Mouse (Mus musculus) thymus, adult 18-20 months (tissue): ENCODE measurements around the gene Kalrn.
A peak's percentile ranks its signal among the peaks of the same experiment; 100 is the strongest.

Experiments used
- DNase-seq, 2 experiments: peaks; one replicate each; pipeline ENCODE4 v3.0.0; 2022; ENCODE audit warnings: mixed read lengths in 2 of 2

Gene Kalrn

DNA sequence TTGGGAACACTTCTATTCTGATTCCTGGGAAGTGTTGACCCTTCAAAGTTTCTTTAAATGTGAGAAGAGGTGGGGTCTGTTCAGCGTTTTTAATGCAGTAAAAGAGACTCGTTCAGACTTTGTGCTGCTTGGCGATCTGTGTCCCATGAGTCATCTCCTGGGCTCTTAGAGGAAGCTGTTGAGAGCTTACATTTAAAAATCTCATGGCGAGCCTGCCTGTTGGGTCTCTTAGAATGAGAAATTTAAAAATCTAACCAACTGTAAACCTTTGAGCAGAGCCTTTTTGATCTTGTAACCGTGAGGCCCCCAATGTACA is 650.4 kb downstream of the Kalrn start:
- DNase-seq = no peak

DNA sequence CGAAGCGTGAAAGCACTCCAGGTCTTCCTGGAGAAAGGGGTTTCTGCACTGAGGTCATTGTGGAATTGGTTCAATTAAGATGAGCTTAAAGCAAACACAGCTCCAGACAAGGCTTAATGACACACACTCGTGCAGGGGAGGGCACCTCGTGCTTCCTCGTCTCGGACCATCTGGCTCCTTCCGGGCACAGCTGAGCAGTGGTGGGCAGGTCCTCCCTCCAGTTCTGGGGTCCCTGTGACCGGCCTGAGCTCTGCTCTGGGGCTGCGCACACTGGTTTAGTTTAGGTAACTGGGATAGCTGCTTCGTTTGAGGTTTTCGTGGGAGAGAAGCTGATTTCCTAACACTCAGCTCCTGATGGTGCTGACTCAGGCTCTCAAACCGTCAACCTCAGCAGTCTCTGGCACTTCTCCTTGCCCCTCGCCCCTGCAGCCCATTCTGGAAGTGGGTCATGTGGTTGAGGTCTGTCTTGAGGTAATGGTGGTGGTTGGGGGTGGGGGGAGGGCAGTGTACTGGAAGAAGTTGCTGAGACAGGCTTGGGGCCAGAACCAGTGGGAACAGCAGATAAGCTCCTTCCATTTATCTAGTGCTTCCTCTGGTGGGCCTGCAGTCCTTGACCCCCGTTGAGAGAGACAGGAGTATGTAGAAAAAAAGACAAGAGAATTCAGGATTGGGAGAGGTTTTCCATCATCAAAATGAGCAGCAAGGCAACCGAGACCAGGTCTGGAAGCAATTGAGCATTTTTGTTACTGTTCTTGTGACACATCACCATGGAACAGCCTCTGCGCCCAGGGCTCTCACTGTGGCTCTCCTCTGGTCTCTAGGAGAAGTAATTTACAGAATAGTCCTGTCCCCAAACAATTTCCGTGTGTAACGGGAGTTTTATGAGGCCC is 651.0 kb downstream of the Kalrn start:
- DNase-seq = peak in 1 of 2 experiments; percentile 10

DNA sequence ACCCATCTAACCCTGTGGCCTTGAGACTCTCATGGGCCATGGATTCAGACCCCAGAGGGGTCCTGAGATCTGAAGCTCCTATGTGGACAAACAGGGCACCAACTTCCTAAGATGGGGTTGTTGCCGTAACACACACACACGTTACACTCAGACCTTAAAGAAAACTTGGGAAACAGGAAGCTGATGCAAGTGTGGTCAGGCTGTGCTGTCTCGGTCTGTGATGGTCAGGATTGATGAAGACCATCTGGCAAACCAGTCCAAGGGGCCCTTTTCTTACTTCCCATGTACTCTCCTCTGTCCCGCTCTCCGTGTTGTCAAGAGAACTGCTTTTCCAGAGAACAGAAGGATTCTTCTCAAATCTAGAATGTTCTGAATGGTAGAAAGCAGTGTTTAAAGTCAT is 651.8 kb downstream of the Kalrn start:
- DNase-seq = no peak
